Mouse (Mus musculus) brain, embryonic 14.5 days (tissue): ENCODE measurements around the gene Rgcc. TPM values are rescaled to one million over a fixed set of nuclear protein-coding genes. Genes with fewer than 3 reads are reported as not detected.
A peak's percentile ranks its signal among the peaks of the same experiment; 100 is the strongest.

ENCODE experiments used
- DNase-seq: peaks from one replicate; pipeline ENCODE4 v3.0.0-alpha.2; 2011; ENCODE audit warnings: low read depth
- CTCF ChIP-seq: fragments of 200-500 bp; IDR thresholded peaks from 2 replicates; pipeline ENCODE4 v1.5.1; 2012; ENCODE audit warnings: inconsistent platforms, mild to moderate bottlenecking, moderate library complexity, borderline replicate concordance; ENCODE audit not compliant: insufficient read depth, insufficient read length; ENCODE audit errors: extremely low read depth
- POLR2A ChIP-seq: fragments of 200-500 bp; IDR thresholded peaks from 2 replicates; pipeline ENCODE4 v1.6.1; 2012; ENCODE audit warnings: mild to moderate bottlenecking, inconsistent platforms, borderline replicate concordance; ENCODE audit not compliant: poor library complexity, insufficient read depth, insufficient read length, severe bottlenecking; ENCODE audit errors: extremely low read depth
- polyA plus RNA-seq: library from polyadenylated mRNA; depleted of rRNA; stranded (reverse); fragments of >200 nt; gene quantifications from 2 replicates; pipeline ENCODE4 v1.2.3, GENCODE M21; 2012; rRNA removed

Rgcc gene
- polyA plus RNA-seq: 29.0 and 71.3 TPM in 2 replicates

GRCm38 (mm10) chr14:79301466-79301875, at the start of gene Rgcc:
Gene Rgcc, minus strand, starts transcription at chr14:79301645.
- DNase-seq: peak; percentile 97
- peak; percentile 60; the same call in 1 of the 2 replicates for TF ChIP-seq POLR2A
- TF ChIP-seq CTCF: peak; percentile 93

- no peak for DNase-seq
- TF ChIP-seq CTCF (no peak), POLR2A (no peak)
Observed at GRCm38 (mm10) chr14:79346384-79346783, 44.9 kb upstream of the Rgcc start.

- no peak for DNase-seq
- no peak for TF ChIP-seq POLR2A
- no peak for TF ChIP-seq CTCF
Observed at GRCm38 (mm10) chr14:79335613-79336012, 34.2 kb upstream of the Rgcc start.

GRCm38 (mm10) chr14:79331936-79332335, 30.5 kb upstream of the Rgcc start:
- TF ChIP-seq CTCF: no peak
- TF ChIP-seq POLR2A: no peak

GRCm38 (mm10) chr14:79330944-79331561, 29.6 kb upstream of the Rgcc start:
- TF ChIP-seq CTCF (no peak), POLR2A (no peak)
- DNase-seq: peak; percentile 15

More at GRCm38 (mm10) chr14:79331936-79332335, 30.5 kb upstream of the Rgcc start:
- peak; percentile 34 for DNase-seq

GRCm38 (mm10) chr14:79327033-79327432, 25.6 kb upstream of the Rgcc start:
- TF ChIP-seq POLR2A (no peak), CTCF (peak; percentile 63; the same call in 1 of the 2 replicates)
- DNase-seq: peak; percentile 61

GRCm38 (mm10) chr14:79324112-79324840, 22.8 kb upstream of the Rgcc start:
- no peak for TF ChIP-seq POLR2A
- TF ChIP-seq CTCF: no peak
- DNase-seq: peak; percentile 77

- no peak for DNase-seq
- TF ChIP-seq CTCF: no peak
- no peak for TF ChIP-seq POLR2A
Observed at GRCm38 (mm10) chr14:79321881-79322280, 20.4 kb upstream of the Rgcc start.

- DNase-seq: peak; percentile 73
- TF ChIP-seq POLR2A (no peak), CTCF (peak; percentile 69; the same call in 1 of the 2 replicates)
Observed at GRCm38 (mm10) chr14:79321152-79321551, 19.7 kb upstream of the Rgcc start.

- no peak for TF ChIP-seq POLR2A
- TF ChIP-seq CTCF: no peak
- DNase-seq: peak; percentile 59
Observed at GRCm38 (mm10) chr14:79317602-79318001, 16.2 kb upstream of the Rgcc start.

- no peak for DNase-seq
- TF ChIP-seq CTCF: no peak
- no peak for TF ChIP-seq POLR2A
Observed at GRCm38 (mm10) chr14:79315877-79316276, 14.4 kb upstream of the Rgcc start.

GRCm38 (mm10) chr14:79314245-79315010, 13.0 kb upstream of the Rgcc start:
- no peak for TF ChIP-seq CTCF
- no peak for TF ChIP-seq POLR2A
- peak; percentile 53 for DNase-seq
